Mouse (Mus musculus) cerebellum, postnatal 25 days (tissue): ENCODE data around the gene Coq4.
"Not testable (repeated sequence)": the region's sequence is repeated elsewhere in the genome, so short reads cannot be mapped to it uniquely, and the experiment has no call there.

Source experiments
- DNase-seq, 2 experiments: peaks; one replicate each; pipeline ENCODE4 v3.0.0; 2021; ENCODE audit warnings: mixed read lengths in 2 of 2

Coq4 gene

GRCm38 (mm10) chr2:29787104-29787917 lies at the start of gene Coq4:
Coq4 (plus strand) TSS chr2:29787493.
- DNase-seq: peak; percentile 89 to 92

GRCm38 (mm10) chr2:29738799-29739198 lies 48.5 kb upstream of the Coq4 start:
- DNase-seq: no peak

- DNase-seq: no peak
Measured at GRCm38 (mm10) chr2:29739368-29739767, 47.9 kb upstream of the Coq4 start.

- DNase-seq: no peak
Measured at GRCm38 (mm10) chr2:29741207-29741606, 46.1 kb upstream of the Coq4 start.

- no peak for DNase-seq
Measured at GRCm38 (mm10) chr2:29744256-29744655, 43.0 kb upstream of the Coq4 start.

GRCm38 (mm10) chr2:29747188-29747782 lies 40.0 kb upstream of the Coq4 start:
- DNase-seq: peak; percentile 44 to 56

- peak in 1 of 2 experiments; percentile 70 for DNase-seq
Measured at GRCm38 (mm10) chr2:29747852-29748251, 39.4 kb upstream of the Coq4 start.

GRCm38 (mm10) chr2:29748499-29748898 lies 38.8 kb upstream of the Coq4 start:
- no peak for DNase-seq

- peak in 1 of 2 experiments; percentile 7 for DNase-seq
Measured at GRCm38 (mm10) chr2:29751497-29751896, 35.8 kb upstream of the Coq4 start, which contains the start of gene Gm13420. Gm13420 (minus strand) TSS chr2:29751685.

- no peak for DNase-seq
Measured at GRCm38 (mm10) chr2:29752397-29752796, 34.9 kb upstream of the Coq4 start.

GRCm38 (mm10) chr2:29755693-29756092 lies 31.6 kb upstream of the Coq4 start:
- no peak for DNase-seq

- peak; percentile 76 to 86 for DNase-seq
Measured at GRCm38 (mm10) chr2:29764831-29765230, 22.5 kb upstream of the Coq4 start.

- no peak for DNase-seq
Measured at GRCm38 (mm10) chr2:29767976-29768709, 19.1 kb upstream of the Coq4 start.

GRCm38 (mm10) chr2:29768901-29769300 lies 18.4 kb upstream of the Coq4 start:
- no peak for DNase-seq

GRCm38 (mm10) chr2:29770162-29770561 lies 17.1 kb upstream of the Coq4 start:
- DNase-seq: no peak

- no peak for DNase-seq
Measured at GRCm38 (mm10) chr2:29771611-29772461, 15.5 kb upstream of the Coq4 start.

GRCm38 (mm10) chr2:29773323-29773722 lies 14.0 kb upstream of the Coq4 start:
- no peak for DNase-seq

- DNase-seq: not testable (repeated sequence)
Measured at GRCm38 (mm10) chr2:29781256-29781655, 6.0 kb upstream of the Coq4 start.

GRCm38 (mm10) chr2:29784290-29784689 lies 3.0 kb upstream of the Coq4 start:
- no peak for DNase-seq

- DNase-seq: peak; percentile 92
Measured at GRCm38 (mm10) chr2:29787937-29788681, 816 bp downstream of the Coq4 start, which contains the start of gene Trub2. Trub2 (minus strand) TSS chr2:29788502.

- no peak for DNase-seq
Measured at GRCm38 (mm10) chr2:29792772-29793487, 5.6 kb downstream of the Coq4 start.
